Mouse (Mus musculus) E14TG2a.4 (cell line): ENCODE measurements around the gene Ado.

Experiments used
- H3K27me3 ChIP-seq: 2 replicates; pipeline ENCODE4 v1.6.1; 2014; ENCODE audit warnings: low read length, control low read depth; ENCODE audit not compliant: insufficient read depth
- H3K36me3 ChIP-seq: 2 replicates; pipeline ENCODE4 v1.6.1; 2014; ENCODE audit warnings: low read length, control low read depth; ENCODE audit not compliant: insufficient read depth
- H3K4me1 ChIP-seq: replicated peaks from 2 replicates; pipeline ENCODE4 v1.6.1; 2014; ENCODE audit warnings: low read depth, low read length, control low read depth
- H3K4me3 ChIP-seq: replicated peaks from 2 replicates; pipeline ENCODE4 v1.5.1; 2014; ENCODE audit warnings: mild to moderate bottlenecking, low read length
- H3K9me3 ChIP-seq: 2 replicates; pipeline ENCODE4 v1.6.1; 2014; ENCODE audit warnings: low read length, control low read depth
- CTCF ChIP-seq: conservative IDR thresholded peaks from 2 replicates; pipeline ENCODE4 v1.5.1; 2014; ENCODE audit warnings: low read length
- NANOG ChIP-seq: IDR thresholded peaks from 2 replicates; pipeline ENCODE4 v1.6.1; 2014; ENCODE audit warnings: borderline replicate concordance, low read length, mixed read lengths
- POU5F1 ChIP-seq: IDR thresholded peaks from 2 replicates; pipeline ENCODE4 v1.6.1; 2014; ENCODE audit warnings: low read length, borderline replicate concordance

Ado gene

GRCm38 (mm10) chr10:67524694-67525093 is 24.1 kb downstream of the Ado start:
- Histone ChIP-seq H3K4me1 (peaks cover 5% of the 10 kb centered on the region; the same call in 1 of the 2 replicates), H3K36me3 (no peaks in the 10 kb centered on the region), H3K9me3 (no peaks in the 10 kb centered on the region), H3K4me3 (no peak overlapping the region), H3K27me3 (peaks cover 16% of the 10 kb centered on the region)
- TF ChIP-seq CTCF (no peak), POU5F1 (no peak), NANOG (no peak)

GRCm38 (mm10) chr10:67524130-67524529 is 24.6 kb downstream of the Ado start:
- Histone ChIP-seq H3K36me3 (no peaks in the 10 kb centered on the region), H3K4me1 (peaks cover 5% of the 10 kb centered on the region; the same call in 1 of the 2 replicates), H3K9me3 (no peaks in the 10 kb centered on the region), H3K27me3 (peaks cover 16% of the 10 kb centered on the region), H3K4me3 (no peak overlapping the region)
- no peak for TF ChIP-seq NANOG

GRCm38 (mm10) chr10:67518733-67519132 is 30.0 kb downstream of the Ado start:
- no peak for TF ChIP-seq CTCF
- no peak for TF ChIP-seq NANOG
- no peak for TF ChIP-seq POU5F1
- H3K4me3 ChIP-seq, result no peak overlapping the region

GRCm38 (mm10) chr10:67512871-67513270 is 35.9 kb downstream of the Ado start:
- Histone ChIP-seq H3K9me3 (peaks cover 24% of the 10 kb centered on the region), H3K4me3 (no peak overlapping the region), H3K27me3 (no peaks in the 10 kb centered on the region), H3K4me1 (no peaks in the 10 kb centered on the region), H3K36me3 (no peaks in the 10 kb centered on the region)
- TF ChIP-seq POU5F1 (no peak), CTCF (no peak), NANOG (no peak)

More at GRCm38 (mm10) chr10:67518733-67519132, 30.0 kb downstream of the Ado start:
- Histone ChIP-seq H3K4me1 (no peaks in the 10 kb centered on the region), H3K9me3 (no peaks in the 10 kb centered on the region), H3K27me3 (no peaks in the 10 kb centered on the region), H3K36me3 (no peaks in the 10 kb centered on the region)

- no peaks in the 10 kb centered on the region for H3K27me3 ChIP-seq
Observed at GRCm38 (mm10) chr10:67512211-67512610, 36.5 kb downstream of the Ado start.

GRCm38 (mm10) chr10:67505248-67505647 is 43.5 kb downstream of the Ado start:
- H3K9me3 ChIP-seq, result peaks cover 25% of the 10 kb centered on the region
- H3K4me3 ChIP-seq, result no peak overlapping the region
- TF ChIP-seq POU5F1, result no peak
- no peak for TF ChIP-seq CTCF
- TF ChIP-seq NANOG, result no peak
- no peaks in the 10 kb centered on the region; the same call in 1 of the 2 replicates for H3K27me3 ChIP-seq
- no peaks in the 10 kb centered on the region for H3K36me3 ChIP-seq
- H3K4me1 ChIP-seq, result no peaks in the 10 kb centered on the region

More at GRCm38 (mm10) chr10:67512211-67512610, 36.5 kb downstream of the Ado start:
- peaks cover 25% of the 10 kb centered on the region for H3K9me3 ChIP-seq
- H3K36me3 ChIP-seq, result no peaks in the 10 kb centered on the region
- H3K4me1 ChIP-seq, result no peaks in the 10 kb centered on the region
- H3K4me3 ChIP-seq, result no peak overlapping the region
- TF ChIP-seq NANOG (no peak), POU5F1 (no peak), CTCF (no peak)

GRCm38 (mm10) chr10:67504046-67504445 is 44.7 kb downstream of the Ado start:
- Histone ChIP-seq H3K4me3 (no peak overlapping the region), H3K4me1 (no peaks in the 10 kb centered on the region), H3K36me3 (no peaks in the 10 kb centered on the region), H3K27me3 (no peaks in the 10 kb centered on the region; the same call in 1 of the 2 replicates), H3K9me3 (peaks cover 12% of the 10 kb centered on the region)
- no peak for TF ChIP-seq POU5F1

GRCm38 (mm10) chr10:67503320-67503995 is 45.3 kb downstream of the Ado start:
- H3K27me3 ChIP-seq, result no peaks in the 10 kb centered on the region; the same call in 1 of the 2 replicates
- H3K9me3 ChIP-seq, result peaks cover 7% of the 10 kb centered on the region
- H3K4me3 ChIP-seq, result no peak overlapping the region
- TF ChIP-seq NANOG, result no peak
- no peak for TF ChIP-seq POU5F1
- no peak for TF ChIP-seq CTCF
- no peaks in the 10 kb centered on the region for H3K36me3 ChIP-seq
- no peaks in the 10 kb centered on the region for H3K4me1 ChIP-seq

GRCm38 (mm10) chr10:67497951-67498350 is 50.8 kb downstream of the Ado start:
- Histone ChIP-seq H3K27me3 (no peaks in the 10 kb centered on the region), H3K4me3 (no peak overlapping the region), H3K9me3 (no peaks in the 10 kb centered on the region), H3K36me3 (no peaks in the 10 kb centered on the region), H3K4me1 (no peaks in the 10 kb centered on the region)
- TF ChIP-seq NANOG (no peak), POU5F1 (no peak), CTCF (no peak)
